Mouse (Mus musculus) testis, adult 2 months (tissue): ENCODE results near the gene Nell2.

Experiments used
- CTCF ChIP-seq: fragments of 200-500 bp; IDR thresholded peaks from 2 replicates; pipeline ENCODE4 v1.5.1; 2012; ENCODE audit warnings: low read depth, mild to moderate bottlenecking, inconsistent platforms, low read length, moderate library complexity; ENCODE audit not compliant: control insufficient read depth, insufficient read depth, insufficient replicate concordance
- POLR2A ChIP-seq: fragments of 200-500 bp; IDR thresholded peaks from 2 replicates; pipeline ENCODE4 v1.6.1; 2012; ENCODE audit warnings: low read depth, mild to moderate bottlenecking, inconsistent platforms, low read length, moderate library complexity; ENCODE audit not compliant: control insufficient read depth

DNA sequence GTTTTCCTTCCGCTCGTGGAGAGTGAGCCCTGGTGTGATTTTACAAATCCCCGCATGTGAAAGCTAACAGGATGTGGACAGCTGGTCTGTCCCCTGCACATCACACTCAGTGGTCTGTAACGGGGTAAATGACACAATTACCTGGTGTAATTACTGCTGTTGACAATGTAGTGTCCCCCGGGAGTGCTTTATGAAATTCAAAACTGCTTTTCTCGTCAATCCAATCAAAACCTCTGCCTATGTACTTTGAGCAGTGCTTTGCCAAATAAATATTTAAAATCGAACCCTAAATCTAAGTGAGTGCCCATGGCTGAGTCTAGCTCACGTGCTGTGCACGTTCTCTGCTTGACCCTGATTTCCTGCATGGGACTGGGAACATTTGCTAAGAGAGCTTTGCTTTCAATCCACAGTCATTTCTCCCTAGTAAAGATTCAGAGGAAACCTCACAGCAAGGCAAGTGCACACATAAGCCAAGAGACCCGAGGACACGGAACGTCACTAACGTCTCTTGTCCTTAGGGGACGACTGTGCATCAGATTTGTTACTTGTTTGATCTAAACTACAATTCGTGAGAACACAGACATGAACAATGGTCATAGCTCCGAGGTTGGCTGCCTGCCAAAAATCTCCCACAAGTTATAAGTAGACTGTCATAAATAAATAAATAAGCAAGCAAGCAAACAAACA, 214.1 kb downstream of the Nell2 start:
- TF ChIP-seq CTCF (no peak), POLR2A (no peak)
